Mouse (Mus musculus): ENCODE measurements around the gene Krt80. TPM values are rescaled to one million over a fixed set of nuclear protein-coding genes. Genes with fewer than 3 reads are reported as not detected.

Gene Krt80
- polyA plus RNA-seq, 1 experiment from 2014 or later, result not detected

GRCm38 (mm10) chr15:101364891-101365671 lies 4.9 kb downstream of the Krt80 start:
- Histone ChIP-seq H3K27me3 (replicated peaks; ENCODE audit: control insufficient read depth, insufficient read depth, low read length) (no peaks in the 10 kb centered on the region), H3K36me3 (ENCODE audit: control insufficient read depth, insufficient read depth, low read length) (no peaks in the 10 kb centered on the region), H3K9ac (ENCODE audit: low read depth, low read length) (no peak overlapping the region), H3K9me3 (ENCODE audit: control insufficient read depth, low read length) (no peaks in the 10 kb centered on the region), H3K4me3 (ENCODE audit: low read depth, low read length) (no peak overlapping the region), H3K4me2 (no peak overlapping the region), H3K4me1 (replicated peaks; ENCODE audit: control insufficient read depth, insufficient read depth, low read length) (no peaks in the 10 kb centered on the region), H3K27ac (ENCODE audit: low read depth, low read length) (no peak overlapping the region)
- DNase-seq (ENCODE audit: low spot score) (no peak), ATAC-seq (replicated peaks; ENCODE audit: low FRiP score) (no peak)
- WGBS, result 62% methylated on average over 7 of the region's 7 CpGs

GRCm38 (mm10) chr15:101364425-101364824 lies 5.5 kb downstream of the Krt80 start:
- H3K4me3 ChIP-seq (ENCODE audit: low read depth, low read length), result no peak overlapping the region
- no peaks in the 10 kb centered on the region for H3K27me3 ChIP-seq (replicated peaks; ENCODE audit: control insufficient read depth, insufficient read depth, low read length)
- no peaks in the 10 kb centered on the region for H3K9me3 ChIP-seq (ENCODE audit: control insufficient read depth, low read length)
- H3K36me3 ChIP-seq (ENCODE audit: control insufficient read depth, insufficient read depth, low read length), result no peaks in the 10 kb centered on the region
- H3K4me2 ChIP-seq, result no peak overlapping the region
- WGBS, result 38% methylated on average over 6 of the region's 6 CpGs
- H3K4me1 ChIP-seq (replicated peaks; ENCODE audit: control insufficient read depth, insufficient read depth, low read length), result no peaks in the 10 kb centered on the region
- H3K9ac ChIP-seq (ENCODE audit: low read depth, low read length), result no peak overlapping the region
- no peak for DNase-seq (ENCODE audit: low spot score)
- no peak overlapping the region for H3K27ac ChIP-seq (ENCODE audit: low read depth, low read length)
- ATAC-seq (replicated peaks; ENCODE audit: low FRiP score), result no peak

GRCm38 (mm10) chr15:101363933-101364332 lies 6.0 kb downstream of the Krt80 start:
- no peak for DNase-seq (ENCODE audit: low spot score)
- Histone ChIP-seq H3K27me3 (replicated peaks; ENCODE audit: control insufficient read depth, insufficient read depth, low read length) (no peaks in the 10 kb centered on the region), H3K4me1 (replicated peaks; ENCODE audit: control insufficient read depth, insufficient read depth, low read length) (no peaks in the 10 kb centered on the region), H3K4me3 (ENCODE audit: low read depth, low read length) (no peak overlapping the region), H3K9ac (ENCODE audit: low read depth, low read length) (no peak overlapping the region), H3K9me3 (ENCODE audit: control insufficient read depth, low read length) (no peaks in the 10 kb centered on the region), H3K27ac (ENCODE audit: low read depth, low read length) (no peak overlapping the region), H3K4me2 (no peak overlapping the region), H3K36me3 (ENCODE audit: control insufficient read depth, insufficient read depth, low read length) (no peaks in the 10 kb centered on the region)
- ATAC-seq (replicated peaks; ENCODE audit: low FRiP score), result no peak
- WGBS, result 62% methylated on average over 6 of the region's 6 CpGs

GRCm38 (mm10) chr15:101362393-101363010 lies 7.5 kb downstream of the Krt80 start:
- H3K4me1 ChIP-seq (replicated peaks; ENCODE audit: control insufficient read depth, insufficient read depth, low read length), result no peaks in the 10 kb centered on the region
- DNase-seq (ENCODE audit: low spot score) (no peak), ATAC-seq (replicated peaks; ENCODE audit: low FRiP score) (no peak)
- no peaks in the 10 kb centered on the region for H3K9me3 ChIP-seq (ENCODE audit: control insufficient read depth, low read length)
- no peak overlapping the region for H3K9ac ChIP-seq (ENCODE audit: low read depth, low read length)
- H3K4me3 ChIP-seq (ENCODE audit: low read depth, low read length), result no peak overlapping the region
- no peaks in the 10 kb centered on the region for H3K36me3 ChIP-seq (ENCODE audit: control insufficient read depth, insufficient read depth, low read length)
- no peaks in the 10 kb centered on the region for H3K27me3 ChIP-seq (replicated peaks; ENCODE audit: control insufficient read depth, insufficient read depth, low read length)
- no peak overlapping the region for H3K27ac ChIP-seq (ENCODE audit: low read depth, low read length)
- H3K4me2 ChIP-seq, result no peak overlapping the region
- WGBS, result 53% methylated on average over 4 of the region's 4 CpGs

GRCm38 (mm10) chr15:101355382-101355786 lies 14.6 kb downstream of the Krt80 start:
- no peaks in the 10 kb centered on the region for H3K27me3 ChIP-seq (replicated peaks; ENCODE audit: control insufficient read depth, insufficient read depth, low read length)
- no peak overlapping the region for H3K9ac ChIP-seq (ENCODE audit: low read depth, low read length)
- H3K9me3 ChIP-seq (ENCODE audit: control insufficient read depth, low read length), result no peaks in the 10 kb centered on the region
- DNase-seq (ENCODE audit: low spot score) (no peak), ATAC-seq (replicated peaks; ENCODE audit: low FRiP score) (no peak)
- no peaks in the 10 kb centered on the region for H3K4me1 ChIP-seq (replicated peaks; ENCODE audit: control insufficient read depth, insufficient read depth, low read length)
- H3K36me3 ChIP-seq (ENCODE audit: control insufficient read depth, insufficient read depth, low read length), result no peaks in the 10 kb centered on the region
- 86% methylated on average over 4 of the region's 4 CpGs for WGBS
- H3K4me2 ChIP-seq, result no peak overlapping the region
- no peak overlapping the region for H3K27ac ChIP-seq (ENCODE audit: low read depth, low read length)
- H3K4me3 ChIP-seq (ENCODE audit: low read depth, low read length), result no peak overlapping the region

- no peak for ATAC-seq (replicated peaks; ENCODE audit: low FRiP score)
- Histone ChIP-seq H3K4me1 (replicated peaks; ENCODE audit: control insufficient read depth, insufficient read depth, low read length) (no peaks in the 10 kb centered on the region), H3K36me3 (ENCODE audit: control insufficient read depth, insufficient read depth, low read length) (no peaks in the 10 kb centered on the region), H3K9ac (ENCODE audit: low read depth, low read length) (no peak overlapping the region), H3K4me3 (ENCODE audit: low read depth, low read length) (no peak overlapping the region), H3K27ac (ENCODE audit: low read depth, low read length) (no peak overlapping the region), H3K27me3 (replicated peaks; ENCODE audit: control insufficient read depth, insufficient read depth, low read length) (no peaks in the 10 kb centered on the region; the same call in 1 of the 2 replicates), H3K4me2 (no peak overlapping the region), H3K9me3 (ENCODE audit: control insufficient read depth, low read length) (no peaks in the 10 kb centered on the region)
- no peak for DNase-seq (ENCODE audit: low spot score)
- WGBS, result 61% methylated on average over 10 of the region's 10 CpGs
Observed at GRCm38 (mm10) chr15:101352706-101353465, 17.1 kb downstream of the Krt80 start.

GRCm38 (mm10) chr15:101352047-101352446 lies 17.9 kb downstream of the Krt80 start:
- Histone ChIP-seq H3K27ac (ENCODE audit: low read depth, low read length) (no peak overlapping the region), H3K4me2 (no peak overlapping the region), H3K36me3 (ENCODE audit: control insufficient read depth, insufficient read depth, low read length) (no peaks in the 10 kb centered on the region), H3K9me3 (ENCODE audit: control insufficient read depth, low read length) (no peaks in the 10 kb centered on the region), H3K27me3 (replicated peaks; ENCODE audit: control insufficient read depth, insufficient read depth, low read length) (no peaks in the 10 kb centered on the region; the same call in 1 of the 2 replicates), H3K9ac (ENCODE audit: low read depth, low read length) (no peak overlapping the region), H3K4me1 (replicated peaks; ENCODE audit: control insufficient read depth, insufficient read depth, low read length) (no peaks in the 10 kb centered on the region), H3K4me3 (ENCODE audit: low read depth, low read length) (no peak overlapping the region)
- 66% methylated on average over 13 of the region's 13 CpGs for WGBS
- DNase-seq (ENCODE audit: low spot score), result no peak
- no peak for ATAC-seq (replicated peaks; ENCODE audit: low FRiP score)

GRCm38 (mm10) chr15:101341797-101342515 lies 28.0 kb downstream of the Krt80 start:
- H3K9me3 ChIP-seq (ENCODE audit: control insufficient read depth, low read length), result no peaks in the 10 kb centered on the region
- WGBS, result 55% methylated on average over 5 of the region's 5 CpGs
- H3K36me3 ChIP-seq (ENCODE audit: control insufficient read depth, insufficient read depth, low read length), result no peaks in the 10 kb centered on the region
- DNase-seq (ENCODE audit: low spot score) (no peak), ATAC-seq (replicated peaks; ENCODE audit: low FRiP score) (no peak)
- H3K27ac ChIP-seq (ENCODE audit: low read depth, low read length), result no peak overlapping the region
- no peak overlapping the region for H3K9ac ChIP-seq (ENCODE audit: low read depth, low read length)
- no peak overlapping the region for H3K4me2 ChIP-seq
- no peak overlapping the region for H3K4me3 ChIP-seq (ENCODE audit: low read depth, low read length)
- peaks cover 2% of the 10 kb centered on the region; the same call in 1 of the 2 replicates for H3K4me1 ChIP-seq (replicated peaks; ENCODE audit: control insufficient read depth, insufficient read depth, low read length)
- 0 out of 2 replicates have a peak, but pooled peaks cover 3% of the 10 kb centered on the region for H3K27me3 ChIP-seq (replicated peaks; ENCODE audit: control insufficient read depth, insufficient read depth, low read length)

Measured in liver, embryonic 11.5 days (tissue).